Mouse (Mus musculus): ENCODE data around the gene Nt5c2. TPM values are rescaled to one million over a fixed set of nuclear protein-coding genes. Genes with fewer than 3 reads are reported as not detected.

Nt5c2 gene
- polyA plus RNA-seq, 1 experiment from 2014 or later = 142 TPM

Other genes starting within 250 kb of the Nt5c2 start
- gene Ina, start 455 bp downstream of the Nt5c2 start, polyA plus RNA-seq (2015; fragmentation: Nextera tagmentation; extraction: Ambion mirVana) = 0.37 and 0.41 TPM in 2 replicates
- 8.0 and 8.2 TPM in 2 replicates for gene Pcgf6, start 35.8 kb upstream of the Nt5c2 start, polyA plus RNA-seq (2015; fragmentation: Nextera tagmentation; extraction: Ambion mirVana)
- gene Taf5, start 52.6 kb upstream of the Nt5c2 start, polyA plus RNA-seq (2015; fragmentation: Nextera tagmentation; extraction: Ambion mirVana) = 2.7 and 3.3 TPM in 2 replicates
- gene Usmg5, start 75.5 kb upstream of the Nt5c2 start, polyA plus RNA-seq (2015; fragmentation: Nextera tagmentation; extraction: Ambion mirVana) = 2,224 and 2,366 TPM in 2 replicates
- 4.9 and 5.0 TPM in 2 replicates for gene Pdcd11, start 75.6 kb upstream of the Nt5c2 start, polyA plus RNA-seq (2015; fragmentation: Nextera tagmentation; extraction: Ambion mirVana)
- gene Calhm2, start 123.1 kb upstream of the Nt5c2 start, polyA plus RNA-seq (2015; fragmentation: Nextera tagmentation; extraction: Ambion mirVana) = 5.2 and 5.6 TPM in 2 replicates
- gene Calhm1, start 129.1 kb upstream of the Nt5c2 start, polyA plus RNA-seq (2015; fragmentation: Nextera tagmentation; extraction: Ambion mirVana) = not detected in 2 replicates
- gene Calhm3, start 142.6 kb upstream of the Nt5c2 start, polyA plus RNA-seq (2015; fragmentation: Nextera tagmentation; extraction: Ambion mirVana) = not detected in 2 replicates
- gene Neurl1a, start 163.7 kb upstream of the Nt5c2 start, polyA plus RNA-seq (2015; fragmentation: Nextera tagmentation; extraction: Ambion mirVana) = 1.4 and 1.7 TPM in 2 replicates